Mouse (Mus musculus) ES-E14 (cell line): ENCODE measurements around the gene 1700025C18Rik. TPM values are rescaled to one million over a fixed set of nuclear protein-coding genes. Genes with fewer than 3 reads are reported as not detected.

Experiments
- DNase-seq: peaks from one replicate; pipeline ENCODE4 v3.0.0-alpha.2; 2013; ENCODE audit warnings: low read depth, low spot score
- H3K27ac ChIP-seq: 2 replicates; pipeline ENCODE4 v1.5.1; 2012; ENCODE audit warnings: low read depth, mild to moderate bottlenecking, low read length, moderate library complexity, mixed read lengths; ENCODE audit not compliant: poor library complexity, insufficient read depth, severe bottlenecking
- H3K36me3 ChIP-seq: 2 replicates; pipeline ENCODE4 v1.6.1; 2012; ENCODE audit warnings: mild to moderate bottlenecking, low read length, moderate library complexity, mixed read lengths; ENCODE audit not compliant: control insufficient read depth, poor library complexity, insufficient read depth, severe bottlenecking
- H3K4me1 ChIP-seq, 2 experiments: fragments of 150-350 bp in 1 of 2; sonication (generic) in 1 of 2; 2 replicates each; pipeline ENCODE4 v1.6.1; 2012; ENCODE audit warnings: low read length in 2 of 2, mild to moderate bottlenecking in 1 of 2, mixed read lengths in 1 of 2; ENCODE audit not compliant: control insufficient read depth in 2 of 2, insufficient read depth in 2 of 2, poor library complexity in 1 of 2
- H3K4me3 ChIP-seq, 2 experiments: fragments of 150-350 bp in 1 of 2; sonication (generic) in 1 of 2; 2 replicates each; pipeline ENCODE4 v1.5.1; 2012; ENCODE audit warnings: low read length in 2 of 2, low read depth in 1 of 2, mild to moderate bottlenecking in 1 of 2, mixed read lengths in 1 of 2; ENCODE audit not compliant: insufficient read depth in 1 of 2, poor library complexity in 1 of 2, severe bottlenecking in 1 of 2
- H3K9ac ChIP-seq: 2 replicates; pipeline ENCODE4 v1.6.1; 2012; ENCODE audit warnings: low read depth, mild to moderate bottlenecking, low read length, mixed read lengths; ENCODE audit not compliant: poor library complexity, insufficient read depth, severe bottlenecking
- H3K9me3 ChIP-seq: fragments of 150-350 bp; sonication (generic); 2 replicates; pipeline ENCODE4 v1.6.1; 2012; ENCODE audit warnings: low read depth, mild to moderate bottlenecking, low read length; ENCODE audit not compliant: control insufficient read depth, insufficient read depth
- CHD2 ChIP-seq: IDR thresholded peaks from 2 replicates; pipeline ENCODE4 v1.6.1; 2014; ENCODE audit warnings: mild to moderate bottlenecking, low read depth, low read length, inconsistent platforms
- HCFC1 ChIP-seq: IDR thresholded peaks from 2 replicates; pipeline ENCODE4 v1.6.1; 2012; ENCODE audit warnings: low read length, inconsistent platforms, borderline replicate concordance; ENCODE audit not compliant: insufficient read depth
- MAFK ChIP-seq: IDR thresholded peaks from 2 replicates; pipeline ENCODE4 v1.6.1; 2014; ENCODE audit warnings: mild to moderate bottlenecking, low read depth, low read length, inconsistent platforms; ENCODE audit not compliant: insufficient read depth
- ZC3H11A ChIP-seq: IDR thresholded peaks from 2 replicates; pipeline ENCODE4 v1.6.1; 2012; ENCODE audit warnings: low read depth, mild to moderate bottlenecking, inconsistent platforms, low read length, borderline replicate concordance
- ZNF384 ChIP-seq: IDR thresholded peaks from 2 replicates; pipeline ENCODE4 v1.6.1; 2012; ENCODE audit warnings: low read depth, low read length, inconsistent platforms
- in situ Hi-C, 2 experiments: fragments of 600-800 bp; cut with MboI; formaldehyde crosslinking; loops; one replicate each; pipeline ENCODE4 v1.15.1; 2025; ENCODE audit warnings: low sequenced_read_pairs in 2 of 2, inconsistent platforms in 1 of 2; ENCODE audit not compliant: unreplicated experiment in 2 of 2
- total RNA-seq: library from RNA; depleted of rRNA; stranded (reverse); fragments of 300-350 nt; gene quantifications from 2 replicates; pipeline ENCODE4 v1.2.3, GENCODE M21; 2012

The 1700025C18Rik gene
- total RNA-seq, 1 experiment: not detected

- H3K36me3 ChIP-seq: no peaks in the 10 kb centered on the region
- TF ChIP-seq CHD2 (no peak), HCFC1 (no peak), ZC3H11A (no peak), MAFK (no peak), ZNF384 (no peak)
- H3K27ac ChIP-seq: no peak overlapping the region
- H3K9ac ChIP-seq: no peak overlapping the region
- no peak for DNase-seq
- H3K4me3 ChIP-seq: no peak overlapping the region
- no peaks in the 10 kb centered on the region for H3K4me1 ChIP-seq
- no peaks in the 10 kb centered on the region for H3K9me3 ChIP-seq
- in situ Hi-C loops: no loop called here
Measured at GRCm38 (mm10) chr2:165096367-165096766, 5.8 kb upstream of the 1700025C18Rik start.

- in situ Hi-C loops: no loop called here
- H3K27ac ChIP-seq: no peak overlapping the region
- H3K36me3 ChIP-seq: no peaks in the 10 kb centered on the region
- TF ChIP-seq ZC3H11A (no peak), HCFC1 (no peak), CHD2 (no peak), ZNF384 (no peak), MAFK (no peak)
- no peaks in the 10 kb centered on the region for H3K9me3 ChIP-seq
- DNase-seq: no peak
- no peak overlapping the region for H3K4me3 ChIP-seq
- H3K9ac ChIP-seq: no peak overlapping the region
- no peaks in the 10 kb centered on the region for H3K4me1 ChIP-seq
Measured at GRCm38 (mm10) chr2:165092393-165092792, 1.8 kb upstream of the 1700025C18Rik start.

- TF ChIP-seq HCFC1 (no peak), MAFK (no peak), ZNF384 (no peak), CHD2 (no peak), ZC3H11A (no peak)
- no peak overlapping the region for H3K9ac ChIP-seq
- in situ Hi-C loops: no loop called here
Measured at GRCm38 (mm10) chr2:165091433-165091965, 949 bp upstream of the 1700025C18Rik start.

GRCm38 (mm10) chr2:165089470-165089869, 1.1 kb downstream of the 1700025C18Rik start:
- Histone ChIP-seq H3K4me1 (no peaks in the 10 kb centered on the region), H3K4me3 (no peak overlapping the region), H3K36me3 (no peaks in the 10 kb centered on the region), H3K9ac (no peak overlapping the region), H3K27ac (no peak overlapping the region), H3K9me3 (no peaks in the 10 kb centered on the region)
- no peak for DNase-seq
- TF ChIP-seq ZC3H11A: no peak
- TF ChIP-seq ZNF384: no peak
- TF ChIP-seq MAFK: no peak
- no peak for TF ChIP-seq CHD2
- TF ChIP-seq HCFC1: no peak
- in situ Hi-C loops: no loop called here

More at GRCm38 (mm10) chr2:165091433-165091965, 949 bp upstream of the 1700025C18Rik start:
- Histone ChIP-seq H3K36me3 (no peaks in the 10 kb centered on the region), H3K9me3 (no peaks in the 10 kb centered on the region), H3K4me3 (no peak overlapping the region), H3K27ac (no peak overlapping the region), H3K4me1 (no peaks in the 10 kb centered on the region)
- DNase-seq: no peak

GRCm38 (mm10) chr2:165086634-165087033, 3.9 kb downstream of the 1700025C18Rik start:
- TF ChIP-seq HCFC1 (no peak), ZNF384 (no peak), MAFK (no peak), ZC3H11A (no peak)
- H3K4me3 ChIP-seq: no peak overlapping the region
- in situ Hi-C loops: no loop called here
- H3K4me1 ChIP-seq: no peaks in the 10 kb centered on the region
- DNase-seq: no peak
- H3K9me3 ChIP-seq: no peaks in the 10 kb centered on the region
- no peak overlapping the region for H3K9ac ChIP-seq
- no peaks in the 10 kb centered on the region for H3K36me3 ChIP-seq
- no peak overlapping the region for H3K27ac ChIP-seq
